Mouse (Mus musculus): ENCODE measurements around the gene Lcn12.

DNA sequence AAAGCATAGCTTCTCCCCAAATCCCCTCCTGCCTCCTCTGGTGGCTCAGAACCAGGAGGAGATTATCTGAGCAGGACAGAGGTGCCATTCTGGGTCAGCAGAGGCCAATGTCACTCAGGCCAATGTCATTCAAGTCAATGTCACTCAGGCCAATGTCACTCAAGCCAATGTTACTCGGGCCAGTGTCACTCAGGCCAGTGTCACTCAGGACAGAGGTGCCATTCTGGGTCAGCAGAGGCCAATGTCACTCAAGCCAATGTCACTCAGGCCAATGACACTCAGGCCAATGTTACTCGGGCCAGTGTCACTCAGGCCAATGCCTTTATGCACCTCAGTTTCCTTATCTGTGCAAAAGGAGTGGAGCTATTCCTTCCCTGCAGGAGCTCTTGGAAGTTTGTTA lies 21.2 kb downstream of the Lcn12 start:
- TF ChIP-seq POLR2A (IDR thresholded peaks at IDR 0.05; ENCODE audit: insufficient read depth, low read depth, low read length): no peak
- TF ChIP-seq CTCF (IDR thresholded peaks at IDR 0.05): no peak
- TF ChIP-seq EP300 (IDR thresholded peaks at IDR 0.05; ENCODE audit: insufficient read depth, low read depth, low read length): no peak
